Mouse (Mus musculus) heart, postnatal 14 days (tissue): Measurements from ENCODE around the gene Dync1h1. TPM values are rescaled to one million over a fixed set of nuclear protein-coding genes. Genes with fewer than 3 reads are reported as not detected.
"Not testable (repeated sequence)": the region's sequence is repeated elsewhere in the genome, so short reads cannot be mapped to it uniquely, and the experiment has no call there.

Source experiments
- DNase-seq, 2 experiments: peaks; one replicate each; pipeline ENCODE4 v3.0.0; 2021 to 2022
- intact Hi-C: fragments of 180-260 bp; cut with DNase I; formaldehyde crosslinking; loops from one replicate; pipeline ENCODE4 v1.15.1; 2025
- total RNA-seq, 2 experiments: library from RNA; stranded (reverse); gene quantifications; 2 replicates each; pipeline ENCODE4 v1.2.3; 2021

The Dync1h1 gene
- total RNA-seq, 2 experiments from 2014 or later, result 147 to 161 TPM

DNA sequence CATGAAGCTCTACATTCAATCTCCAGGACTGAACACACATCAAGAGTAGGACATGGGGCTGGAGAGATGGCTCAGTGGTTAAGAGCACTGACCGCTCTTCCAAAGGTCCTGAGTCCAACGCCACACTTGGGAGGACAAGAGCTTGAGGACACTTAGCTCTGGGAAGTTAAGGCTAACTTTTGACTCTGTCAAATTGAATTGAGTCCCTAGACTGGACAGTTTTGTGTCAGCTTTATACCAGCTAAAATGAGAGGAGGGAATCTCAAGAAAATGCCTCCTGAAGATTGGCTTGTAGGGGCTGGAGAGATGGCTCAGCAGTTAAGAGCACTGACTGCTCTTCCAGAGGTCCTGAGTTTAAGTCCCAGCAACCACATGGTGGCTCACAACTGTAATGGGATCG lies 87.7 kb downstream of the Dync1h1 start:
- intact Hi-C loops, DNase-seq: not testable (repeated sequence)

DNA sequence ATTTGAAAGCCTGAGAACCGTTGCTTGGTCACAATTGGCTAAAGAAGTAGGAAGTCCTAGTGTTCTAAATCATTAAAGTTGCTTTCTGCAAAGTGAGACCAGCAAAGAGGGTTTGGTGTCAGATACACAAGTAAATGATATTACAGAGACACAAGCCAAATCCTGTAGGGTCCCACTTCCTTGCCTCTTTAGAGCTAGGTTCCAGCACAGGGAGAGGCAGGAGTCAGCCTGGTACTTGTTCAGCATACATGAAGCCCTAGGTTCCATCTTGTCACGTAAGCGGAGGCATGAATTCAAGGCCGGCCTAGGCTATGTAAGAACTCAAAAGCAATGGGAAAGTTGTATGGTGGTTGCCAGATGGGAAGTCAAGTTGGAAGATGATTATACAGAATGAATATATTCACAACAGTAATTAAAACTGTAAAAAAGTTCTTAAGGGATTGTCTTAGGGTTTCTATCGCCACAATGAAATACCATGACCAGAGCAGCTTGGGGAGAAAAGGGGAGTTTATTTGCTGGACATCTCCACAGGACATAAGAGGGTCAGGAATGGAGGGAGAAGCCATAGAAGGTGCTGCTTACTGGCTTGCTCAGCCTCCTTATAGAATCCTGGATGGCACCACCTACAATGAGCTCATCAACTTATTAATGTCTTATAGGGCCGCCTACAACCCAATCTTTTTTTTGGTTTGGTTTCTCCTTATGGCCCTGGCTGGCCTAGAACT lies 88.8 kb downstream of the Dync1h1 start:
- no peak for DNase-seq
- intact Hi-C loops, result no loop called here

DNA sequence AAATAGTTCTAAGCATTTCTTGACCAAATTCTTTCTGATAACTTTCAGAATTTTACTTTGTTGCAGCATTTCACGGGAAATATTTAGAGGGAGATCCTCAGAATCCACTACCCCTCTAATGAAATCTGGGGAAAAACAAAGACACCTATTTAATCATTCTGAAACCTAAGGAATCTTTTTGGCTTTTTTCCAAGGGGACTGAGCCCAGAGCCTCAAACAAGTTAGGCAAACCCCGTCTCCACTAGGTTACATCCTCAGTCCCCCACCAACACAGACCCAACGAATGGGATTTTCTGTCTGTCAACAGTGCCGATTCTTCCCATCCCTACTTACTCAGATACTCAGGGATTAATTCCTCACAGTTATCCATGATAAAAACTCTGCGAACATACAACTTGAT lies 92.1 kb downstream of the Dync1h1 start:
- intact Hi-C loops, DNase-seq: not testable (repeated sequence)

DNA sequence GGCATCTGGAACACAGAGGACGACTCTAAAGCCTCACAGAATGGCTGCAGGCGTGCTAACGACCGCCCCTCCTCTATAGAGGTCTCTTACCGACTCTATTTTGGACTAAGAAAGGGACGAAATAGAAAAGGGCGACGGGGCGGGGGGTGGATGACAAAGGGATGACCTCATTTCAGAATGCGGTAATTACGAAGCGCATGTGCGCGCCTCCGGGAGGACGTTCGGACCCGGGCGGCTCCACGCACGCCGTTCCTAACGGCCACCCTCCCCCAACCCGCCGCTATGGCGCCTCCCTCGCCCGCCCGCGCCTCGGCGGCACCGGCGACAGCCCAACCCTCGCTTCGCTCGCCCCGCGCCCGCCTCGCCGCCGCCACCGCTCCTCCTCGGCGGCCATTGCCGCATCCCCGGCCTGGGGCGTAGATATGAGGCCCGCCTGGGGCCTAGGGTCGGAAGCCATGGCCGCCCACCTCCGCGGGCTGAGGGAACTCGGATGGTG lies 94.5 kb downstream of the Dync1h1 start:
- intact Hi-C loops, result no loop called here
- DNase-seq, result peak in 1 of 2 experiments; percentile 66

DNA sequence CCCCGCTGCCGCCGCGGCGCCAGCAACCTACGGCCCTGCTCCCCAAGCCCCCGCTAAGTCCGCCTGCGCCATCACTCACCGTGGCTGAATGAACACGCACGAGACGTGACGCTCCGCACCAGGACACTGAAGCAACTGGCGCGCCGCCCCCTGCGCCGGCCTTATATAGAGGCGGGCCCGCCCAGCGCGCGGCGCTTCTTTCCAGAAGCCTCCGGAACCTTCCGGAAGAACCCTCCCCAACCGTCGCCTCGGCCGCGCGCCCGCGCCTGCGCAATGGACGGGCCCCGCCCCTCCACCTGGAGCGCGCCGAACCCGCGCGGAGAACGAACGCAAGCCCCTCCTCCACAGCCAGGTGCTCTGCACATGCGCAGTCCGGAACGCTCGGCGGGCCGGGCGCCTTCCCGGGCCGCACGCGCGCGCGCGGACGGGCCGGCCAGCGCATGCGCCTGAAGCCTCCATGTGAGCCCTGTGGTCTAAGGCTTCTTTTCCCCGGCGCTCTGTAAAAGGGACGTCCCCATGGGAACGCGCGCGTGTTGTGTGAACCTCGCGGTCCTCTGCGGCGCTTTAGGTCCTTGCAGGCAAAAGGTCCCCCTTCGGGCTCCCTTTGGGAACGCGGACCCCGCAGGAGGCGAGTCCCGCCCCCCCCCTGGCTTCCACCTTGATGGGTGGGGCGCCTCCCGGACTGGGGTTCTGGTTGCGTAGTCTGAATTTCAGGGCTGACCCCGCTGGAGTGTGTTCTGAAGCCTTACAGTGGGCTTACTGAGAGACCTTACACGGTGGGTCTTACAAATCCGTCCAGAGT lies 95.1 kb downstream of the Dync1h1 start:
- DNase-seq, result peak; percentile 99 to 100
- intact Hi-C loops, result no loop called here

DNA sequence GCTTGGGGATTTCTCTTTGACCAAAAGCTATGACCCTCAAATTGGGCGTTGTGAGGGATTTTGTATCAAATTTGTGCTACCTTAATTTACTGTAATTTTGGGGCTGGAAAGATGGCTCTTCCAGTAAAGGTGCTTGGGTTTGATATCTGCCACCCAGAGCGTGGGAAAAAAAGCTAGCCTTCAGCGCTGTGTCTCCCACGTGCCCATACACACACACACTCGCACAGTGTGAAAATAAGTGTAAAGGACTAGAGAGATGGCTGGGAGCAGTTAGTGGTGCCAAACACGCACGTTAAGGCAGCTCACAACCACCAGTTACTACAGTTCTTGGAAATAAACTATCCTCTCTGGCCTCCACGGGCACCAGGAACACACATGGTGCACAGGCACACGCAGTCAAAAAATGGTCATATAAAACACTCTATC lies 95.7 kb downstream of the Dync1h1 start:
- intact Hi-C loops, result no loop called here
- DNase-seq, result no peak

DNA sequence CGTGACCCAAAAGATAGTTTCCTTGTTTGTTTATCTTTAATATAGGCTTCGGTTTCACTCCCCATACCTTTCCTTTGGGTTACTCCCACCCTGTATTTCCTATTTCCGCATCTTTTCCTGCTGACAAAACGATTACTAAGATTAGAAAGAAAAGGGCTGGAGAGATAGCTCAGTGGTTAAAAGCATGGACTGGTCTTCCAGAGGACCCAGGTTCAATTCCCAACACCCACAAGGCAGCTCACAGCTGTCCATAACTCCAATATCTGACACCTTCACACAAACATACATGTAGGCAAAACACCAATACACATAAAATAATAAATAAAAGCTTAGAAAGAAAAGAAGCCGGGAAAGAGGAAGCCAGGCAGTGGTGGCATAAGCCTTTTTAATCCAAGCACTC lies 96.2 kb downstream of the Dync1h1 start:
- intact Hi-C loops, result no loop called here
- no peak for DNase-seq

DNA sequence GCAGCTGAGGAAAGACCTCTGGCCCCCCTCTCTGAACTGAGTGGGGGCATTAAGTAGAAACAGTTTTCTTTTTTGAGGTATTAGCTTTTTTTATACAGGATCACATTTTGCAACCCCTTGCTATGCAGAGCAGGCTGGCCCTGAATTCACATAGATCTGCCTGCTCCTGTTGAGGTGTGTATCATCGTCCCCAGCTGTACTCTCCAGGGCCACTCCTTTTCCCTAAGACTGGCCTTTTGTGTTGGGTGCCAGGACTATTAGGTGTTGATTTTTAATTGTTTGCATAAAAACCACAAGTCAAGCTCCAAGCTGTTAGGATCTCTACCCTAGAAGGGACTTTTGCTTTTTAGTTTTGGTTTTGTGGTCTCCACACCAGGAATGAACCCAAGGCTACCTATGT lies 96.8 kb downstream of the Dync1h1 start:
- intact Hi-C loops, result no loop called here
- DNase-seq, result no peak

DNA sequence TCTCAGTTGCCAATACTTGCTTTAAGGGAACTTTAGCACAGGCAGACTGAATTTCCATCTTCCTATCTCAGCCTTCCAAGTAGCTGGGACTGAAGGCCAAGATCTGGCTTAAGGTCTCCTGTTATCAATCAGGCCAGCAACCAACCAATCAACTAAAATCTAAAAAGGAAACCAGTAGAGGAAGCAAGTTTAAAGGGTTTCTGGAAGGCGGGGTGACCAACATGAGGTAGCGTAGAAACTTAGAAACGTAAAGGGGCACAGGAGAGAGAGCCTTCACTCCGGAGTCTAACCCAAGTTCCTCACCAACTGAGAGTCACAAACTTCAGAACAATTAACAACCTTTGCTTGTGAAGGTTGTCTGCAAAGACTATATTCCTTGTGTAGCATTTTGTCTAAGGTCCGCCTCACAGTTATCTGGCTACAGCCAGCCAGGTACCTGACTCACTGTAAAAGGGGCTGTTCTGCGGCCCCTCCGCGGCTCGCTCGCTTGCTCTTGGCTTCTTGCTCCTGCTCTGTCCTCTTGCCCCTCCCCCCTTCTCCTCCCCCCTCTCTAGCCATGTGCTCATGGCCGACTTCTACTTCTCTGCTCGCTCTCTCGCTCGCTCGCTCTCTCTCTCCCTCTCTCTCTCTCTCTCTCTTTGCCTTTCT lies 97.4 kb downstream of the Dync1h1 start:
- DNase-seq, result no peak
- intact Hi-C loops, result no loop called here

DNA sequence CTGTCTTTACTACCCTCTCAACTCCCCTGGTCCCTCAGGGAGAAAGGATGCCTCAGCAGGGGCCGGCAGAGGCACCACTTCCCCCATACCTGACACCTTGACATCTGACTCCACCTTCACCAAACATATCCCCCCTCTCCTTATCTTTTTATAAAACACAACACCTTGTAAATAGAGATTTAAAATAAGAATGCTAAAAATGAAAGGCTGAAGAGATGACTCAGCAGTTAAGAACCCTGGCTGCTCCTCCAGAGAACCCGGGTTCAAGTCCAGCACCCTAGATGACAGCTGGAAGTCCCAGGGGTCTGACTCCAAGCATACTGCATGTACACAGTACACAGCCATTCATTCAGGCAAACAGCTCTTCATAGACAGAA lies 97.9 kb downstream of the Dync1h1 start:
- intact Hi-C loops, result no loop called here

DNA sequence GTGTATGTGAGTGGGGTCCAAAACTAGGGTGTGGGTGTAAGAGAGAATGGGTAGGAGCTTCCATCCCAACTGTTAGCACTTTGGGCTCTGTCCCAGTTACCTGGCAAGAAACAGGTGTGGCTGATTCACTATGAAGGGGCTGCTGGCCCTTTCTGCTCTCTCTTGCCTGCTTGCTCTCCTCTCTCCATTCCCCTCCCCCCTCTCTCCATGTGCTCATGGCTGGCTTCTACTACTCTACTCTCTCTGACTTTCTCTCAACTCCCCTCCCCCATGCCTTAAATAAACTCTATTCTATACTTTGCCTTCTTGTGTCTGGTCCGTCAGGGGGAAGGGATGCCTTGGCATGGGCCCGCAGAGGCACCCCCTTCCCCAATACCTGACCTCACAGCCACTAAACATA lies 99.5 kb downstream of the Dync1h1 start:
- intact Hi-C loops, result loop anchor here (10.0 kb wide), 1 partner anchor 246 kb away; no protein-coding TSS in a partner anchor
- DNase-seq, result no peak

More for the DNA sequence above, 97.9 kb downstream of the Dync1h1 start:
- no peak for DNase-seq

DNA sequence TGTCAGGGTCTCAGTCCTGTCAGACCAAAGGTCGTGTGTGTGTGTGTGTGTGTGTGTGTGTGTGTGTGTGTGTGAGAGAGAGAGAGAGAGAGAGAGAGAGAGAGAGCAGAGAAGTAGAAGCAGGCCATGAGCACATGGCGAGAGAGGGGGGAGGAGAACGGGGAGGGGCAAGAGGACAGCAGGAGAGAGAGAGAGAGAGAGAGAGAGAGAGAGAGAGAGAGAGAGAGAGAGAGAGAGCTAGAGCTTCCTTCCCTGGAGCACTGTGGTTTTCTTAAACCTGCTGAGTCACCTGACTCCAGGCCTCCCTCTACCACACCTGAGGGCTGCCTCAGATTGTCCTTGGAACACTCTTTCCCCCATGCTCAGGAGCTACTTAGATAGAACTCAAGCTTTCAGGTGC lies 100.1 kb downstream of the Dync1h1 start:
- intact Hi-C loops, result loop anchor here (10.0 kb wide), 1 partner anchor 247 kb away; no protein-coding TSS in a partner anchor
- DNase-seq, result not testable (repeated sequence)

DNA sequence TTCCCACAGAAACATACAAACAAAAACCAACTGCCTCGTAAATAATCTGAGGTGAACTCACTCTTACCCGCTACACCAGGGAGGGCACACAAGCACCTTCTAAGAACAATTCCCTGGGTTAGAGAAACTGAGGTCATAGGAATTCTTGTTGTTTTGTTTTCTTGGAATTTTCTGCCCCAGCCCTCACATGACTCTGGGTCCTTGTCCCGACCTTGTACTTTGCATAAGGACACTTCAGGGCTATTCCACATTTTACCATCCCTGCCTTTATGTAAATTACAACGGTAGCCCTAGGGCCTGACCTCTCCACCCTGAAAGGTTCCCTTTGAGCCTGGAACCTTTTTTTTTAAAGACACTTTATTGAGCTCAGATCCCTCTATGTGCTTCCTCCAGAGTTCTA lies 101.3 kb downstream of the Dync1h1 start, which contains the start of gene Hsp90aa1:
Hsp90aa1 (minus strand) TSS at position 173 of the 400 bp plus-strand sequence.
- no peak for DNase-seq
- intact Hi-C loops, result loop anchor here (2.0 to 10.0 kb wide), 3 partner anchors 104 to 282 kb away; no protein-coding TSS in a partner anchor

DNA sequence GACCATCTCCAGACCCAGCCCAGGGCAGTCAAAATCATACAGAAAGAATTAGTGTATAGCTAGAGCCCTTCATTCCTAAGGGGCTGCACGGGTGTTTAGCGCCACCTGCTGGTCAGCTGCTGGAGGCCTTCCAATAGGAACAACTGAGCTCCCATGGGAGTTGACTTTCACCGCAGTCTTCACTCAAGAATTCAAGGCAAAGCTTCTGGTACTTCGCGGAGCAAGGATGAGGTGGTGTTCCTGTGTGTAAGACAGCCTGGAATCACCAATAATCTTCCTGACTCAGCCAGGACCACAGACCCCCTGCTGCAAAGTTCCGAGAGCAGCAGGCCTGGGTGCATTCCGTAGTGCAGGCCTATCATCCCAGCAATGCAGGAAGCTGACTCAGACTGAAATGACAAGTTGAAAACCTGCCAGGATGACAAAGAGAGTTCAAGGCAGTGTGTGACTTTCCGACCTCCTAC lies 101.8 kb downstream of the Dync1h1 start:
- DNase-seq, result peak; percentile 91 to 94
- intact Hi-C loops, result loop anchor here (2.0 to 10.0 kb wide), 3 partner anchors 104 to 282 kb away; no protein-coding TSS in a partner anchor

DNA sequence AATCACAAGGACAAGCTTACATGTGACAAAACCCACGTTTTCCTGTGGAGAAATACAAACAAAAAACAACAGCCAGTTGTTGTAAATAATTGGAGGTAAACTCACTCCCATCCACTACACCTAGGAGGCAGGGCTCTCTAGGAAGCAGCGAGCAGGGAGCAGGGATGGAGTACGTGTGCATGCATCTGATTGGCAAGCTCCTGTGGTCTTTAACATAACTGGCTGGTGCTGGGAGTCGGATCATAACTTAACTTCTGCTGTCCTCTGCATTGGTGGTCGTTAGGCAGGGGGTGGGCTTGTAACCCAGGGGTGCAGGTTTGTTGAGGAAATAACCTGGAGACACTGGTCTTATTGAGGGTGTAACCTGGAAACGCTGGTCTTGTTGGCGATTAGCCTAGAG lies 102.4 kb downstream of the Dync1h1 start:
- intact Hi-C loops, result loop anchor here (2.0 to 10.0 kb wide), 3 partner anchors 105 to 283 kb away; no protein-coding TSS in a partner anchor
- no peak for DNase-seq

DNA sequence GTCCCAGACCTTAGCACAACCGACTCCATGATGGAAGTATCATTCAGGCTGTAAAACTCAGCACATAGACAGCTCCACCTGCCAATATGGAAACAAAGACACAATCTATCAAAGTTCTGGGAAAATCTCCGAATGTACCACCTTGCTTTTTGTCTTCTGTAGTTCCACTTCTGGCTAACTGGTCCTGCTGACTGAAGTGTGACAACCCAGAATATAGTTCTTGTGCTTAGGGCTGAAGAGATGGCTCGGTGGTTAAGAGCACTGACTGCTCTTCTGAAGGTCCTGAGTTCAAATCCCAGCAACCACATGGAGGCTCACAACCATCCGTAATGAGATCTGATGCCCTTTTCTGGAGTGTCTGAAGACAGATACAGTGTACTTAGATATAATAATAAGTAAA lies 104.2 kb downstream of the Dync1h1 start:
- intact Hi-C loops, result loop anchor here (10.0 kb wide), 1 partner anchor 251 kb away; no protein-coding TSS in a partner anchor
- not testable (repeated sequence) for DNase-seq

DNA sequence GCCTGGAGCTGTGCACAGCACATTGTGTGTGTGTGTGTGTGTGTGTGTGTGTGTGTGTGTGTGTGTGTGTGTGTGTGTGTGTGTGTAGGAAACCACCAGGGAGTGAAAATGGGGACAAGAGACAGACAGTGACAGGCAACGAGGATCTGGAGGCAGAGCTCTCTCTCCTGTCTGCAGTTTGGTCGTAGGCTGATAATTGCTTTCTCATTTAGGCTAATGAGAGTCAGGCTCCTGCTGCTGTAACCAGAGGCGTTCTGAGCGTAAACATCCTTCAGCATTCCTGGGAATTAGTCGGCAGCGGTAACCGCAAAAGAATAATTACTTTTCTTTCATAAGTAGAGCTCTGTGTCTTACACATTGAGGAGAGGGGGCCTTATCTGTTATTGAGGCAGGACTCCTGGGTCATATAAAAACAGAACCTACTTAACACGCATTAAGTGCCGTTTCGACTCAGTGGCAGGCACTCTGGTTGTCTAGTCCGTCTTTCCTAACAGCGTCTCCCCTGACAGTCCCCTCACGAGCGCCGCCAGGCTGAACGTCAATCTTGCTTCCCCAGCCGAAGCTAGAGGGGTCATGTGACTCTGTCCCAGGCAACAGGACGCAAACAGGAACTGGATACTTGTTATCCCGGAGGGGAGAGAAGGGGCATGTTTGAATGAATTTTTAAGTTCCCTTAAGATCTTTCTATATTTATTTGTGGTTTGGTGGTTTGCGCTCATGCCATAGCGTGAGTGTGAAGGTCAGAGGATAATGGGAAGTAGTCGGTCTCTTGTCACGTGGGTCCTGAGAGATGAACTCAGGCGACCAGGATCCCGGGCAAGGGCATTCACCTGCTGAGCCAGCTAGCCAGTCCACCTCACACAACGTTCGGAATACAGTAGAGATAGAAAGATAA lies 105.3 kb downstream of the Dync1h1 start:
- peak; percentile 65 to 70 for DNase-seq
- intact Hi-C loops, result loop anchor here (10.0 kb wide), 1 partner anchor 252 kb away; no protein-coding TSS in a partner anchor

DNA sequence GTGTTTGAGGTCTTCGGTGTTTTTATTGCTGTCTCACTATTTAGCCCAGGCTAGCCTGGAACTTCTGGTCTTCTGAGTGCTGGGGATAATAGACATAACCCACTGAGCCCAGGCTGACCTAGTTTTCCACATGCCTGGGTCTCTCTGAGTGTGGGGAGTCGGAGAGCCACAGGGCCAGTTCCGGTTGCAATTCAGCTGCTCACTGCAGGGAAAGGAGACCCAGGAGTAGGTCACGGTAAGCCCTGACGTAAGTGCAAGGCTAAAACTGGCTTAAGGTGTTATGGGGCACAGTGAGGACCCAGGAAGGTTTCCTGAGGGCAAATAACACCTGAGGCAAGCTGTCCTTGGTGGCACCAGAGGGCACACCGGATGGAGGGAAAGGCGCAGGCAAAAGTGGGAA lies 106.2 kb downstream of the Dync1h1 start:
- intact Hi-C loops, result loop anchor here (10.0 kb wide), 1 partner anchor 253 kb away; no protein-coding TSS in a partner anchor
- DNase-seq, result no peak

DNA sequence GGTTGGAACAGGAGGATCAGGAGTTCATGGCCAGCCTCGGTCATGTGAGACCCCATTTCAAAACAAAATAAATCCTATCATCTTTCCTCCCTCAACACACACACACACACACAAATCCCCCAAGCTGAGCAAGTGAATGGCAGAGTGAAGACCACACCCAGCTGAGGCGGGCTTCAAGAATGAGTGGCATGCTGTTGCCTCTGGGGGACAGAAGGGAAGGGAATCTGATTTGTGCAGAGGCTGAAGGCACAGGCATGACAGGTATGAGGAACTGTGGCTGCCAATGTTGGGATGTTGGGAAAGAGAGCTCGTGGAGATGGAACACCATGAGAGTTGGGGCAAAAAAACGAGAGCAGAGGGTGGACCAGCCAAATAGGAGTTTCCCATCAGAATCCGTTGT lies 110.0 kb downstream of the Dync1h1 start:
- no peak for DNase-seq
- intact Hi-C loops, result no loop called here
